ENCODE assay signal across 8 mouse cellular contexts in the genomic region with DNA sequence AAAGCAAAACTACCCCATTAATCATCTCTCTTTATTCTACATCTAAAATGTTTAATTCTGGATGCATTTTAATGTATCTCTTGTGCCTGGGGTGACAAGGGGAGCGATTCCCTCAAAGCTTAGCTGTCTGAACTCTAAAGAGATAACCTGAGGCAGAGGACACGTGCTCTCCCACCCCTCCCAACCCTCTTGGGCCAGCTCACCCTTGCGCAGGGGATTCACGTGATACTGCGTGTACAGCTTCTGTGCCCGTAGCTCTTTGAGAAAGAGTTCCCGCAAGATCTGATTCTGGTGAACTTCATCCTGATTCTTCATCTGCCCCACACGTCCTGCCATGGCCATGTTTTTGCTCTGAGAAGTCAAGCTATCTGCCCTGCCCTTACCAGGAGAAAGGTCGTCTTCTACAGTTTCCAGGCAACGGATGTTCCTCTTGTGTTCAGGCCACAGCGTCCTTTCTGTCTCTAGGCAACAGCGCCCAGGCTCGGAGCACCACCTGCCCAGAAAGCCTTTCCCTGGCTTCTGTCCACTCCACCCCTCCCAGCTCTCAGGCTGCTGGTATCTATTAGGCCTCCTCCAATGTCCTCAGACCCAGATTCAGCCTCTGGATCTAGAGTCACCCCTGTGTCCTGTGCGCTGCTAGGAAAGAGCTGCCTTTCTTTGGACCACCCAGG. TPM values are rescaled to one million over a fixed set of nuclear protein-coding genes. Genes with fewer than 3 reads are reported as not detected.
DNase-seq lines count a peak whose midpoint lies in the region; ATAC-seq and TF ChIP-seq lines count a peak whose summit lies in the region.

Gene Fam183b, minus strand, starts transcription at position 403 of the 671 bp plus-strand sequence.

- no peak for TF ChIP-seq CTCF in ES-Bruce4 (IDR thresholded peaks at IDR 0.05; ENCODE audit: low read depth, low read length)

- ATAC-seq in megakaryocyte progenitor cell, adult 5-6 weeks (replicated peaks; ENCODE audit: poor library complexity): no peak

- H3K27ac ChIP-seq in ES-Bruce4 (ENCODE audit: insufficient read depth, low read length): no peak within 1 kb of the TSS
- H3K27ac ChIP-seq in midbrain, embryonic 10.5 days (replicated peaks): peak within 1 kb of the TSS; percentile 46

- WGBS in midbrain, embryonic 10.5 days: 42% methylated on average over 14 of the region's 14 CpGs

- no peak for TF ChIP-seq POLR2A in ES-Bruce4 (IDR thresholded peaks at IDR 0.05; ENCODE audit: insufficient read depth, low read length)

- no peak within 1 kb of the TSS for H3K9ac ChIP-seq in ES-Bruce4 (ENCODE audit: low read depth, poor library complexity, severe bottlenecking)

- H3K9me3 ChIP-seq in ES-Bruce4 (replicated peaks; ENCODE audit: control insufficient read depth, insufficient read depth, low read length, poor library complexity, severe bottlenecking): no peaks in the 10 kb centered on the region
- H3K9me3 ChIP-seq in midbrain, embryonic 10.5 days (replicated peaks): no peaks in the 10 kb centered on the region

- no peaks in the 10 kb centered on the region for H3K36me3 ChIP-seq in ES-Bruce4 (ENCODE audit: control insufficient read depth, insufficient read depth, low read length, poor library complexity, severe bottlenecking)
- no peaks in the 10 kb centered on the region for H3K36me3 ChIP-seq in midbrain, embryonic 10.5 days

- DNase-seq in heart, adult 9 months (ENCODE audit: low spot score in 2 of 2): peak; percentile 3 to 18
- no peak for DNase-seq in heart, postnatal 36 days
- peak; percentile 73 for DNase-seq in embryo, embryonic 10.5 days (ENCODE audit: low spot score)
- DNase-seq in heart, postnatal 4 days: peak; percentile 18
- DNase-seq in midbrain, embryonic 10.5 days (ENCODE audit: low spot score): peak; percentile 57
- no peak for DNase-seq in MN1 (ENCODE audit: low spot score)

- intact Hi-C loops in heart, postnatal 36 days (cut with DNase I): no loop called here

- no peak for TF ChIP-seq EP300 in ES-Bruce4 (IDR thresholded peaks at IDR 0.05; ENCODE audit: insufficient read depth, low read depth, low read length)

- 0 out of 2 replicates have a peak within 1 kb of the TSS, but pooled peaks have one; percentile 0 for H3K4me3 ChIP-seq in ES-Bruce4 (ENCODE audit: low read depth, low read length)
- peak within 1 kb of the TSS; percentile 17; the same call in 1 of the 2 replicates for H3K4me3 ChIP-seq in midbrain, embryonic 10.5 days

- H3K4me1 ChIP-seq in ES-Bruce4 (ENCODE audit: control insufficient read depth, insufficient read depth, low read length): no peaks in the 10 kb centered on the region
- peaks cover 16% of the 10 kb centered on the region for H3K4me1 ChIP-seq in midbrain, embryonic 10.5 days

- no peaks in the 10 kb centered on the region for H3K27me3 ChIP-seq in ES-Bruce4 (ENCODE audit: control insufficient read depth, insufficient read depth, low read length, poor library complexity, severe bottlenecking)
- no peaks in the 10 kb centered on the region for H3K27me3 ChIP-seq in midbrain, embryonic 10.5 days (ENCODE audit: low read depth, poor library complexity, severe bottlenecking)

RNA-seq across cellular contexts. Expression of gene Fam183b, which starts in this region (rescaled TPM):
- not detected for total RNA-seq in heart, postnatal 36 days (2021)
- polyA plus RNA-seq in ES-Bruce4 (2011; ENCODE audit: insufficient read depth, insufficient read length, low read depth, missing spikeins): not detected in 2 replicates
- total RNA-seq in heart, postnatal 4 days (2021): not detected
- 3.8 and 6.1 TPM in 2 replicates for polyA plus RNA-seq in midbrain, embryonic 10.5 days (2016; fragmentation: Nextera tagmentation; extraction: Ambion mirVana)
- not detected in 2 replicates for total RNA-seq in megakaryocyte progenitor cell, adult 5-6 weeks (2015)
- total RNA-seq in megakaryocyte progenitor cell, adult 5-6 weeks (2017): not detected in 2 replicates

Comparison
In these comparisons a context has a peak if more than half of its experiments do, and no peak if none do; other contexts are left out.
1. DNase-seq: peak in heart, adult 9 months (2 of 2), embryo, embryonic 10.5 days (single experiment) and midbrain, embryonic 10.5 days (single experiment); none in heart, postnatal 36 days (0 of 2) and MN1 (single experiment).
2. Peak in DNase-seq in heart, postnatal 4 days; RNA of the gene not detected or under 1 TPM.